Mouse (Mus musculus): ENCODE measurements at regions not wholly inside any gene's neighbourhood (a gene's known extent, or its start where the extent isn't known, plus 50 kb on each side); places are given as distances from the start of the nearest gene placed in this dataset.

DNA sequence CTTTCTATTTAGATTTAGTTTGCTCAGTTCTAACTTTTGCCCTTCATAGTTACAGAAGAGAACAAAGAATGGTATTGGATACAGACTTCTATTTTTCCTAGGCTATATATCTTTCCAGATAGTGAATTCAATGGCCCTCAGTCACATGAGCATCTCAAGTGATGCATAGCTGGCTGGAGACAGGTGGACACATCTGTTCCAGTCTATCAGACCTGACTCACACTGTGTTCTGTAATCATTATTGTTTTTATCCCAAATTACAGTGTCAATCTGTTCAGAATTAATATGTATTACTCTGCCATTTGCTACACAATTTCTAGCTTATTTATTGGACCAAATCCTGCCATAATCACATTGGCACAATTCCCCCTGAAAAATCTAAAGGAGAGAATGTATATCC lies 298.0 kb upstream of the Foxg1 start:
- TF ChIP-seq POLR2A (IDR thresholded peaks at IDR 0.05; ENCODE audit: borderline replicate concordance, extremely low read depth, insufficient read depth, insufficient read length) = no peak

DNA sequence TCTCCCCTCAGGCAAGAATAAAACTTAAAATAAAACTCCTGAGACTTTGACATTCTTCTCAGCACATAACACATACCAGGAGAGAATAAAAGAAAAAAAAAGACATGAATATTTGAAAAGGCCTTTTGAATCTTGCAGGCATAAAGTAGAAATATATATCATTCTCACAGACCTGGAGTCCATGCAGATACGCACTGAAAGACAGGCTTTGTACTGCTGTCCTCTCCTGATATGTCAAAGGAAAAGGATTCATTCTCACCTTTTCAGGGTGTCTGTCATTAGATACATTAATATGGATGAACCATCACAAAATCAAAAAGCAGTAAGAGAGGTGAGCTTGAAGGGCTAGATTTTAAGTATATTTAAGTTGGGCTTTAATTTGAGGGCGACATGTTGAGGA lies 296.4 kb upstream of the Foxg1 start:
- Histone ChIP-seq H3K4me2 (replicated peaks; ENCODE audit: low read depth, low read length, severe bottlenecking) (no peak overlapping the region), H3K36me3 (ENCODE audit: control insufficient read depth, insufficient read depth, low read length) (no peaks in the 10 kb centered on the region), H3K9ac (ENCODE audit: low read depth, low read length, severe bottlenecking) (no peak overlapping the region), H3K4me1 (ENCODE audit: control insufficient read depth, insufficient read depth, low read length) (no peaks in the 10 kb centered on the region), H3K27me3 (ENCODE audit: control insufficient read depth, insufficient read depth, low read length) (no peaks in the 10 kb centered on the region), H3K4me3 (replicated peaks; ENCODE audit: low read length) (no peak overlapping the region), H3K27ac (replicated peaks; ENCODE audit: low read depth, low read length) (no peak overlapping the region), H3K9me3 (ENCODE audit: control insufficient read depth, low read length) (no peaks in the 10 kb centered on the region)
- 62% methylated on average over 2 of the region's 2 CpGs for WGBS
- DNase-seq (ENCODE audit: low spot score) (no peak), ATAC-seq (ENCODE audit: low FRiP score, low read depth) (no peak)
- no peak for TF ChIP-seq POLR2A (IDR thresholded peaks at IDR 0.05; ENCODE audit: borderline replicate concordance, extremely low read depth, insufficient read depth, insufficient read length)

More for the DNA sequence above, 298.0 kb upstream of the Foxg1 start:
- Histone ChIP-seq H3K4me2 (replicated peaks; ENCODE audit: low read depth, low read length, severe bottlenecking) (no peak overlapping the region), H3K36me3 (ENCODE audit: control insufficient read depth, insufficient read depth, low read length) (no peaks in the 10 kb centered on the region), H3K4me3 (replicated peaks; ENCODE audit: low read length) (no peak overlapping the region), H3K4me1 (ENCODE audit: control insufficient read depth, insufficient read depth, low read length) (no peaks in the 10 kb centered on the region), H3K9ac (ENCODE audit: low read depth, low read length, severe bottlenecking) (no peak overlapping the region), H3K9me3 (ENCODE audit: control insufficient read depth, low read length) (no peaks in the 10 kb centered on the region), H3K27me3 (ENCODE audit: control insufficient read depth, insufficient read depth, low read length) (no peaks in the 10 kb centered on the region), H3K27ac (replicated peaks; ENCODE audit: low read depth, low read length) (no peak overlapping the region)
- DNase-seq (ENCODE audit: low spot score) = no peak
- no peak for ATAC-seq (ENCODE audit: low FRiP score, low read depth)

DNA sequence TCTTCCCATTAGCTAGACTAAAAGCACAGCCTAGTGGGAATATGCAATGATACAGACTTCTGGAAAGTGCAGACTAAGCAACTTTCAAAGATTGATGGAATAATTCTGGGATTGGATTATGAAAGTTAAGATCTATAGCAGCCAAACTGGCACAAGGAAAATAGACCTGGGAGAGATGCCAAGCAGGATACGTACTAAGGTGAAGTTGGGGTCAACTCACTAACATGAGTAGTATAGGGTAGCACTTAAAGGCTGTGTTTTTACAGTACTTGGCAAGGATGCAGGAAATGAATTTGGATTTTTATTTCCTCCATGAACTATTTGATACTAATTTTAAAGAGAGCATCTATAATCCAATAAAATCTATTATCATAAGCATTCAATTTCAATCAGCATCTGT lies 292.3 kb upstream of the Foxg1 start:
- H3K4me3 ChIP-seq (replicated peaks; ENCODE audit: low read length) = no peak overlapping the region
- H3K4me1 ChIP-seq (ENCODE audit: control insufficient read depth, insufficient read depth, low read length) = no peaks in the 10 kb centered on the region
- TF ChIP-seq POLR2A (IDR thresholded peaks at IDR 0.05; ENCODE audit: borderline replicate concordance, extremely low read depth, insufficient read depth, insufficient read length) = no peak
- 45% methylated on average over 1 of the region's 1 CpGs for WGBS
- H3K27me3 ChIP-seq (ENCODE audit: control insufficient read depth, insufficient read depth, low read length) = no peaks in the 10 kb centered on the region
- H3K36me3 ChIP-seq (ENCODE audit: control insufficient read depth, insufficient read depth, low read length) = no peaks in the 10 kb centered on the region
- no peaks in the 10 kb centered on the region for H3K9me3 ChIP-seq (ENCODE audit: control insufficient read depth, low read length)
- no peak overlapping the region for H3K9ac ChIP-seq (ENCODE audit: low read depth, low read length, severe bottlenecking)
- ATAC-seq (ENCODE audit: low FRiP score, low read depth) (no peak), DNase-seq (ENCODE audit: low spot score) (peak; percentile 37)
- H3K27ac ChIP-seq (replicated peaks; ENCODE audit: low read depth, low read length) = no peak overlapping the region
- no peak overlapping the region for H3K4me2 ChIP-seq (replicated peaks; ENCODE audit: low read depth, low read length, severe bottlenecking)

DNA sequence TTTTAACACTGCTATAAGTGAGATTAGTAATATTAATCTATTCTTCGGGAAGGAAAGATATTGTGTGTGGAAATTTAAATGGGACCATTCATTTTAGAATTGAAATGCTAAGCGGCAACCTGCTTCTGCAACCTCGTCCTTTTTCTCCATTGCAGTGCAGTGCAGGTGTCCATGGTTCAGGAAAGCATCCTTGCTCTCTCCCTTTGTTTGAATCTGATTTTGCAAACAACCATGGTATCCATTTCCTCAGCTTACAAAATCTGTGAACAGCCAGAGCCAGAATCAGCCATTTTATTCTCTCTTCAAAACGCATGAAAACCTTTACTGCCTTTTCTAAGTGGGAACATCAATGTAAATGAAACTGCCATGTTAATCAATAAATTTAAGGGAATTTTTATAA lies 276.5 kb upstream of the Foxg1 start:
- Histone ChIP-seq H3K4me1 (ENCODE audit: control insufficient read depth, insufficient read depth, low read length) (no peaks in the 10 kb centered on the region), H3K27ac (replicated peaks; ENCODE audit: low read depth, low read length) (no peak overlapping the region), H3K4me3 (replicated peaks; ENCODE audit: low read length) (no peak overlapping the region), H3K4me2 (replicated peaks; ENCODE audit: low read depth, low read length, severe bottlenecking) (no peak overlapping the region), H3K9me3 (ENCODE audit: control insufficient read depth, low read length) (no peaks in the 10 kb centered on the region), H3K9ac (ENCODE audit: low read depth, low read length, severe bottlenecking) (no peak overlapping the region), H3K36me3 (ENCODE audit: control insufficient read depth, insufficient read depth, low read length) (no peaks in the 10 kb centered on the region), H3K27me3 (ENCODE audit: control insufficient read depth, insufficient read depth, low read length) (no peaks in the 10 kb centered on the region)
- no peak for TF ChIP-seq POLR2A (IDR thresholded peaks at IDR 0.05; ENCODE audit: borderline replicate concordance, extremely low read depth, insufficient read depth, insufficient read length)
- DNase-seq (ENCODE audit: low spot score) (no peak), ATAC-seq (ENCODE audit: low FRiP score, low read depth) (no peak)
- 63% methylated on average over 4 of the region's 4 CpGs for WGBS

DNA sequence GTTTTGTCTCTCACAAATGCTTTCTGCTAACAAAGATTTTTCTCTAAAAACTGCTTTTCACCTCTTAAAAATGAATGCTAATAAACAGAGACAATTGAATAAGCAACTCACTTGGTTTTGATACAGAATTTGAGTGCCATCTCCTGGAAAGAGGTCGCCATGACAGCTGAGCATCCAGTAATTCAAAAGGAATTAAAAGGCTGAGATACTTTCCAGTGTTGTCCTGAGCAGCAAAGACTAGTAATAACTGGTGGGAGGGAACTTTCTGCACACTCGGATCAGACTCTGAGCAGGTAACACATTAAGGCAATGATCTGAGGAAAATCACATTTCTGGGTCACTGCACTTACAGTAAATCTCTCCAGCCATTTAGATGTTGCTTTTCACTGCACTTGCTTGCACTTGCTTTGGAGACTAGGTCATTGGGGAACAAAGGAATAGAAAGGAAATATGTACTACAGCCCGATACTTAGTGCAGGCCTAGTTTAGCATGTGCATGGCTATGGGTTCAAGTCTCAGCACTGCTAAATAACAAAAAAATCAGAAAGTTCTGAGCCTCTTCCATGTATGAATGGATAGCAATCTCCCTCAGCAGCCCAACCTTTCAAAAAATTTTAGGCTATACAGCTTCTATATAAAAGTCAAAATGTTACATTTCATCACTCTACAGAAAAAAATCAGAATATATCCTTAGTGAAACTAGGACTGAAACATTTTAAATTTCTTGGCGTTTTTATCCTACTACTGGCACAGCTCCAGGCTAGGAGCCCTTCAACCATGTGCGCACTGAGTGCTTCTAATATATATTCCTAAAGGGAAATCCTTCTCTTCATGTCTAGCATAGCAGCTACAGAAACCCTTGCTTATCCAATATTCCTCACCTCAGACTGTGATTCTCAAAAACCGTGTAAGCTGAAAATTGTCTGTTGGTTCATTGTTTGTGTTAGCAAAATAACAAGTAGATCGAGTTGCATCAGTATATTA lies 275.8 kb upstream of the Foxg1 start:
- Histone ChIP-seq H3K9me3 (ENCODE audit: control insufficient read depth, low read length) (no peaks in the 10 kb centered on the region), H3K4me1 (ENCODE audit: control insufficient read depth, insufficient read depth, low read length) (no peaks in the 10 kb centered on the region), H3K36me3 (ENCODE audit: control insufficient read depth, insufficient read depth, low read length) (no peaks in the 10 kb centered on the region), H3K9ac (ENCODE audit: low read depth, low read length, severe bottlenecking) (no peak overlapping the region), H3K4me2 (replicated peaks; ENCODE audit: low read depth, low read length, severe bottlenecking) (no peak overlapping the region), H3K4me3 (replicated peaks; ENCODE audit: low read length) (no peak overlapping the region), H3K27me3 (ENCODE audit: control insufficient read depth, insufficient read depth, low read length) (no peaks in the 10 kb centered on the region), H3K27ac (replicated peaks; ENCODE audit: low read depth, low read length) (no peak overlapping the region)
- DNase-seq (ENCODE audit: low spot score) (no peak), ATAC-seq (ENCODE audit: low FRiP score, low read depth) (no peak)
- TF ChIP-seq POLR2A (IDR thresholded peaks at IDR 0.05; ENCODE audit: borderline replicate concordance, extremely low read depth, insufficient read depth, insufficient read length) = no peak
- WGBS = 55% methylated on average over 7 of the region's 7 CpGs

Measured in limb, embryonic 14.5 days (tissue).